ENCODE assay signal across 9 mouse cellular contexts in the genomic region with DNA sequence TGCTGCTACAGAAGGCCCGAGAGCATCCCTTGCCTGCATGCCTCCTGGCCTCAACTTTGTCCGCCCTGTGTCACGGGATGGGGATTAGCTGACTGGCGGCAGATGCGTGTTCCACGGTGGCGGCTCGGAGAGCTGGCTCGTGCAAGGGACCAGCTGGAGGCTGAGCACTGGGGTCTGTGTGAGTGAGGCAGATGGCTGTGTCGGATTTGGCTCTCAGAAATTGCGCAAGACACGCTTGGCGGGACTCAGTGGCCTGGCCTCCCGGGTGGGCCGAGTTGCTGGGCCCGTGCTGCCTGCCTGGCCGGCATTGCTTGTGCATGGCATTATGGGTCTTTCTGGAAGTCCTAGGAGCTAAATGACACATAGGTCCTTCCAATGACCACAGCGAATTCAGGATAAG.
DNase-seq lines count a peak whose midpoint lies in the region; ATAC-seq and TF ChIP-seq lines count a peak whose summit lies in the region.
"Had no signal": no experiment of that assay in that cellular context is flagged by ENCODE, and none has a peak within 500 bp of the region (broad histone marks: within the 10 kb centered on the region; RNA-seq: fewer than 3 reads in every experiment).

No protein-coding gene starts in this region.

- H3K27ac ChIP-seq in left cerebral cortex, adult 2 months = peak overlapping the region; percentile 32; the same call in 1 of the 2 replicates
- H3K27ac ChIP-seq in embryonic facial prominence, embryonic 11.5 days (replicated peaks; ENCODE audit: low read depth, low read length) = 0 out of 2 replicates have a peak overlapping the region, but pooled peaks have one; percentile 20
- no peak overlapping the region for H3K27ac ChIP-seq in lung, postnatal 0 days (ENCODE audit: low read length)
- peak overlapping the region; percentile 58; the same call in 1 of the 2 replicates for H3K27ac ChIP-seq in stomach, embryonic 16.5 days (ENCODE audit: low read length)
- H3K27ac ChIP-seq: liver, embryonic 14.5 days had no signal

- intact Hi-C loops in left cerebral cortex, adult 2 months (cut with DNase I) = no loop called here
- intact Hi-C loops in heart, postnatal 14 days (cut with DNase I) = no loop called here

- no peaks in the 10 kb centered on the region for H3K36me3 ChIP-seq in embryonic facial prominence, embryonic 11.5 days (replicated peaks; ENCODE audit: control insufficient read depth, insufficient read depth, low read depth, low read length)
- no peaks in the 10 kb centered on the region for H3K36me3 ChIP-seq in lung, postnatal 0 days (ENCODE audit: insufficient read depth, low read length)
- H3K36me3 ChIP-seq in stomach, embryonic 16.5 days (ENCODE audit: control insufficient read depth, insufficient read depth, low read length) = no peaks in the 10 kb centered on the region

- no peak for TF ChIP-seq CTCF in left cerebral cortex, adult 2 months (IDR thresholded peaks at IDR 0.05)
- peak; percentile 9; the same call in 1 of the 2 replicates for TF ChIP-seq CTCF in lung, postnatal 0 days (IDR thresholded peaks at IDR 0.05)

- TF ChIP-seq EP300 in lung, postnatal 0 days (IDR thresholded peaks at IDR 0.05) = no peak; the same call in 1 of the 2 replicates

- H3K4me1 ChIP-seq in embryonic facial prominence, embryonic 11.5 days (ENCODE audit: control insufficient read depth, insufficient read depth, low read length) = peaks cover 7% of the 10 kb centered on the region
- 0 out of 2 replicates have a peak, but pooled peaks cover 2% of the 10 kb centered on the region for H3K4me1 ChIP-seq in lung, postnatal 0 days (ENCODE audit: insufficient read depth, low read depth, low read length)
- peaks cover 17% of the 10 kb centered on the region for H3K4me1 ChIP-seq in stomach, embryonic 16.5 days (ENCODE audit: control insufficient read depth, insufficient read depth, low read length)

- no peak overlapping the region for H3K4me2 ChIP-seq in embryonic facial prominence, embryonic 11.5 days (ENCODE audit: low read depth, low read length)
- no peak overlapping the region for H3K4me2 ChIP-seq in lung, postnatal 0 days (replicated peaks; ENCODE audit: low read depth, low read length)
- no peak overlapping the region for H3K4me2 ChIP-seq in stomach, embryonic 16.5 days (ENCODE audit: low read depth, low read length)

- H3K4me3 ChIP-seq in left cerebral cortex, adult 2 months = no peak overlapping the region
- H3K4me3 ChIP-seq in embryonic facial prominence, embryonic 11.5 days (ENCODE audit: low read depth, low read length) = no peak overlapping the region
- no peak overlapping the region for H3K4me3 ChIP-seq in lung, postnatal 0 days (ENCODE audit: low read depth, low read length)
- no peak overlapping the region for H3K4me3 ChIP-seq in stomach, embryonic 16.5 days (replicated peaks; ENCODE audit: low read length)

- H3K27me3 ChIP-seq in embryonic facial prominence, embryonic 11.5 days (ENCODE audit: control insufficient read depth, insufficient read depth, low read length) = 0 out of 2 replicates have a peak, but pooled peaks cover 2% of the 10 kb centered on the region
- no peaks in the 10 kb centered on the region for H3K27me3 ChIP-seq in lung, postnatal 0 days (replicated peaks; ENCODE audit: insufficient read depth, low read length)
- no peaks in the 10 kb centered on the region for H3K27me3 ChIP-seq in stomach, embryonic 16.5 days (ENCODE audit: control insufficient read depth, insufficient read depth, low read length)

- no peak for DNase-seq in left cerebral cortex, adult 2 months (ENCODE audit: extremely low spot score in 1 of 2, low spot score in 2 of 2)
- DNase-seq in left cerebral cortex, adult 8-10 months (ENCODE audit: low spot score in 2 of 2) = no peak
- DNase-seq in embryonic facial prominence, embryonic 11.5 days (ENCODE audit: low spot score) = no peak
- peak; percentile 70 to 73 for DNase-seq in heart, postnatal 14 days
- peak; percentile 89 for DNase-seq in lung, postnatal 0 days (ENCODE audit: low spot score)
- DNase-seq in testis, postnatal 14 days (ENCODE audit: low spot score) = no peak
- DNase-seq in adrenal gland, adult 18-20 months (ENCODE audit: low spot score in 2 of 2) = no peak

- no peak for ATAC-seq in embryonic facial prominence, embryonic 11.5 days (replicated peaks; ENCODE audit: insufficient number of reproducible peaks, low FRiP score, low TSS enrichment, low read depth)
- peak; percentile 86 for ATAC-seq in lung, postnatal 0 days
- ATAC-seq in stomach, embryonic 16.5 days (ENCODE audit: insufficient read depth, low FRiP score) = peak; percentile 54

- H3K9me3 ChIP-seq in embryonic facial prominence, embryonic 11.5 days (replicated peaks; ENCODE audit: control insufficient read depth, low read length) = no peaks in the 10 kb centered on the region
- no peaks in the 10 kb centered on the region for H3K9me3 ChIP-seq in lung, postnatal 0 days (ENCODE audit: low read length)
- no peaks in the 10 kb centered on the region for H3K9me3 ChIP-seq in stomach, embryonic 16.5 days (replicated peaks; ENCODE audit: control insufficient read depth, low read length)

- no peak overlapping the region for H3K9ac ChIP-seq in embryonic facial prominence, embryonic 11.5 days (replicated peaks; ENCODE audit: low read length)
- no peak overlapping the region for H3K9ac ChIP-seq in lung, postnatal 0 days (replicated peaks; ENCODE audit: low read depth)
- H3K9ac ChIP-seq in stomach, embryonic 16.5 days (ENCODE audit: low read length) = no peak overlapping the region
- H3K9ac ChIP-seq: liver, embryonic 14.5 days had no signal

- 56% methylated on average over 18 of the region's 18 CpGs for WGBS in embryonic facial prominence, embryonic 11.5 days
- WGBS in lung, postnatal 0 days = 46% methylated on average over 18 of the region's 18 CpGs
- WGBS in stomach, embryonic 16.5 days = 49% methylated on average over 18 of the region's 18 CpGs

Comparison
In these comparisons a context has a peak if more than half of its experiments do, and no peak if none do; other contexts are left out.
1. DNase-seq: peak in heart, postnatal 14 days (2 of 2) and lung, postnatal 0 days (single experiment); none in left cerebral cortex, adult 2 months (0 of 2), left cerebral cortex, adult 8-10 months (0 of 2), embryonic facial prominence, embryonic 11.5 days (single experiment), testis, postnatal 14 days (single experiment) and adrenal gland, adult 18-20 months (0 of 2).